Mouse (Mus musculus) limb, embryonic 11.5 days (tissue): ENCODE measurements around the gene Ghrhr. TPM values are rescaled to one million over a fixed set of nuclear protein-coding genes. Genes with fewer than 3 reads are reported as not detected.

Experiments used
- ATAC-seq: fragments of 200-750 bp; cut with Nextera tagmentation; 2 replicates; pipeline ENCODE4 v1.8.0; 2017; ENCODE audit warnings: low read depth; ENCODE audit not compliant: insufficient number of reproducible peaks, low FRiP score, low TSS enrichment
- DNase-seq: peaks from one replicate; pipeline ENCODE4 v3.0.0-alpha.2; 2015; ENCODE audit warnings: low spot score
- H3K27ac ChIP-seq: fragments of 300-500 bp; sonication (generic); replicated peaks from 2 replicates; pipeline ENCODE4 v1.5.1; 2014; ENCODE audit warnings: low read depth, mild to moderate bottlenecking, low read length
- H3K27me3 ChIP-seq: fragments of 300-500 bp; sonication (generic); 2 replicates; pipeline ENCODE4 v1.6.1; 2014; ENCODE audit warnings: mild to moderate bottlenecking, low read length, mixed read lengths; ENCODE audit not compliant: control insufficient read depth, insufficient read depth
- H3K36me3 ChIP-seq: fragments of 300-500 bp; sonication (generic); 2 replicates; pipeline ENCODE4 v1.6.1; 2014; ENCODE audit warnings: mild to moderate bottlenecking, low read length, moderate library complexity, mixed read lengths; ENCODE audit not compliant: control insufficient read depth, insufficient read depth
- H3K4me1 ChIP-seq: fragments of 300-500 bp; sonication (generic); 2 replicates; pipeline ENCODE4 v1.6.1; 2014; ENCODE audit warnings: low read length, mixed read lengths; ENCODE audit not compliant: control insufficient read depth, insufficient read depth
- H3K4me2 ChIP-seq: fragments of 300-500 bp; sonication (generic); 2 replicates; pipeline ENCODE4 v1.6.1; 2014; ENCODE audit warnings: low read depth, mild to moderate bottlenecking, moderate library complexity; ENCODE audit not compliant: severe bottlenecking
- H3K4me3 ChIP-seq: fragments of 300-500 bp; sonication (generic); 2 replicates; pipeline ENCODE4 v1.5.1; 2014; ENCODE audit warnings: low read depth, low read length
- H3K9ac ChIP-seq: fragments of 300-500 bp; sonication (generic); 2 replicates; pipeline ENCODE4 v1.6.1; 2014; ENCODE audit warnings: mild to moderate bottlenecking, low read length
- H3K9me3 ChIP-seq: fragments of 300-500 bp; sonication (generic); 2 replicates; pipeline ENCODE4 v1.6.1; 2016; ENCODE audit warnings: low read length; ENCODE audit not compliant: control insufficient read depth
- WGBS: fragments of 180-500 bp; shearing (Covaris S2); extraction: QIAGEN DNeasy Blood & Tissue Kit; methylation state at CpG from one replicate; pipeline ENCODE4 v1.1.7; 2014; 5-methylcytosine and 5-hydroxymethylcytosine counted together
- polyA plus RNA-seq: library from polyadenylated mRNA; unstranded; fragments of >200 nt; fragmentation: Nextera tagmentation; extraction: Ambion mirVana; gene quantifications from 2 replicates; pipeline ENCODE4 v1.2.1, GENCODE M21; 2014

Gene Ghrhr
- polyA plus RNA-seq: not detected in 2 replicates

GRCm38 (mm10) chr6:55376076-55376475 lies at the start of gene Ghrhr:
TSS of gene Ghrhr (plus strand) at chr6:55376295.
- Histone ChIP-seq H3K4me2 (no peak within 1 kb of the TSS), H3K4me1 (no peaks in the 10 kb centered on the region), H3K9ac (no peak within 1 kb of the TSS), H3K27me3 (no peaks in the 10 kb centered on the region), H3K4me3 (no peak within 1 kb of the TSS), H3K9me3 (no peaks in the 10 kb centered on the region), H3K36me3 (no peaks in the 10 kb centered on the region), H3K27ac (no peak within 1 kb of the TSS)
- ATAC-seq (no peak), DNase-seq (no peak)
- 73% methylated on average over 6 of the region's 6 CpGs for WGBS

GRCm38 (mm10) chr6:55326299-55326698 lies 49.8 kb upstream of the Ghrhr start:
- H3K27ac ChIP-seq: no peak overlapping the region
- no peaks in the 10 kb centered on the region for H3K9me3 ChIP-seq
- H3K27me3 ChIP-seq: no peaks in the 10 kb centered on the region
- DNase-seq: no peak
- H3K36me3 ChIP-seq: no peaks in the 10 kb centered on the region
- H3K4me3 ChIP-seq: no peak overlapping the region
- WGBS: 79% methylated on average over 4 of the region's 4 CpGs
- no peak for ATAC-seq
- H3K4me1 ChIP-seq: 0 out of 2 replicates have a peak, but pooled peaks cover 3% of the 10 kb centered on the region
- H3K9ac ChIP-seq: no peak overlapping the region
- H3K4me2 ChIP-seq: no peak overlapping the region

- H3K4me3 ChIP-seq: no peak overlapping the region
- ATAC-seq (no peak), DNase-seq (no peak)
- no peak overlapping the region for H3K9ac ChIP-seq
- H3K36me3 ChIP-seq: no peaks in the 10 kb centered on the region
- H3K4me1 ChIP-seq: 0 out of 2 replicates have a peak, but pooled peaks cover 3% of the 10 kb centered on the region
- no peaks in the 10 kb centered on the region for H3K9me3 ChIP-seq
- no peak overlapping the region for H3K27ac ChIP-seq
- no peak overlapping the region for H3K4me2 ChIP-seq
- H3K27me3 ChIP-seq: no peaks in the 10 kb centered on the region
- WGBS: 85% methylated on average over 13 of the region's 13 CpGs
Observed at GRCm38 (mm10) chr6:55327326-55327725, 48.8 kb upstream of the Ghrhr start.

- 0 out of 2 replicates have a peak, but pooled peaks cover 3% of the 10 kb centered on the region for H3K4me1 ChIP-seq
- H3K4me3 ChIP-seq: no peak overlapping the region
- no peaks in the 10 kb centered on the region for H3K9me3 ChIP-seq
- no peaks in the 10 kb centered on the region for H3K27me3 ChIP-seq
- no peak for DNase-seq
- H3K36me3 ChIP-seq: no peaks in the 10 kb centered on the region
- no peak overlapping the region for H3K27ac ChIP-seq
- H3K9ac ChIP-seq: no peak overlapping the region
- no peak for ATAC-seq
- H3K4me2 ChIP-seq: no peak overlapping the region
- 80% methylated on average over 4 of the region's 4 CpGs for WGBS
Observed at GRCm38 (mm10) chr6:55328179-55328578, 47.9 kb upstream of the Ghrhr start.

GRCm38 (mm10) chr6:55331315-55331714 lies 44.8 kb upstream of the Ghrhr start:
- H3K9me3 ChIP-seq: no peaks in the 10 kb centered on the region
- H3K4me3 ChIP-seq: no peak overlapping the region
- no peak overlapping the region for H3K27ac ChIP-seq
- peaks cover 12% of the 10 kb centered on the region; the same call in 1 of the 2 replicates for H3K4me1 ChIP-seq
- H3K4me2 ChIP-seq: no peak overlapping the region
- H3K9ac ChIP-seq: no peak overlapping the region
- H3K36me3 ChIP-seq: no peaks in the 10 kb centered on the region
- H3K27me3 ChIP-seq: no peaks in the 10 kb centered on the region
- DNase-seq (no peak), ATAC-seq (no peak)
- WGBS: 69% methylated on average over 6 of the region's 6 CpGs

GRCm38 (mm10) chr6:55332100-55332772 lies 43.9 kb upstream of the Ghrhr start:
- H3K27me3 ChIP-seq: no peaks in the 10 kb centered on the region
- DNase-seq (no peak), ATAC-seq (no peak)
- H3K4me2 ChIP-seq: no peak overlapping the region
- no peaks in the 10 kb centered on the region for H3K9me3 ChIP-seq
- 66% methylated on average over 5 of the region's 5 CpGs for WGBS
- H3K36me3 ChIP-seq: no peaks in the 10 kb centered on the region
- H3K27ac ChIP-seq: no peak overlapping the region
- H3K9ac ChIP-seq: no peak overlapping the region
- H3K4me1 ChIP-seq: peaks cover 16% of the 10 kb centered on the region; the same call in 1 of the 2 replicates
- H3K4me3 ChIP-seq: no peak overlapping the region

GRCm38 (mm10) chr6:55332773-55333109 lies 43.4 kb upstream of the Ghrhr start:
- Histone ChIP-seq H3K4me3 (no peak overlapping the region), H3K4me2 (no peak overlapping the region), H3K27ac (no peak overlapping the region), H3K27me3 (no peaks in the 10 kb centered on the region), H3K4me1 (peaks cover 16% of the 10 kb centered on the region; the same call in 1 of the 2 replicates), H3K9me3 (no peaks in the 10 kb centered on the region), H3K9ac (no peak overlapping the region), H3K36me3 (no peaks in the 10 kb centered on the region)
- DNase-seq (no peak), ATAC-seq (no peak)
- WGBS: 86% methylated on average over 6 of the region's 6 CpGs

GRCm38 (mm10) chr6:55335989-55336514 lies 40.0 kb upstream of the Ghrhr start, which contains the start of gene Aqp1:
TSS of gene Aqp1 (plus strand) at chr6:55336432.
- H3K27ac ChIP-seq: no peak within 1 kb of the TSS
- ATAC-seq (peak; percentile 40; the same call in 1 of the 2 replicates), DNase-seq (peak; percentile 42)
- 0 out of 2 replicates have a peak within 1 kb of the TSS, but pooled peaks have one; percentile 5 for H3K4me2 ChIP-seq
- no peaks in the 10 kb centered on the region for H3K36me3 ChIP-seq
- 24% methylated on average over 12 of the region's 12 CpGs for WGBS
- no peaks in the 10 kb centered on the region for H3K27me3 ChIP-seq
- H3K9ac ChIP-seq: no peak within 1 kb of the TSS; the same call in 1 of the 2 replicates
- no peak within 1 kb of the TSS for H3K4me3 ChIP-seq
- no peaks in the 10 kb centered on the region for H3K9me3 ChIP-seq
- H3K4me1 ChIP-seq: peaks cover 15% of the 10 kb centered on the region; the same call in 1 of the 2 replicates
